Comparison of ENCODE assay signal across 10 mouse cellular contexts in genomic region chr5:27357630-27358029, GRCm38 (mm10).
"Had no signal": no experiment of that assay in that cellular context is flagged by ENCODE, and none has a peak within 500 bp of the region (broad histone marks: within the 10 kb centered on the region; RNA-seq: fewer than 3 reads in every experiment).

No protein-coding gene starts in this region.

- DNase-seq: lung, adult 2 months; lung, postnatal 14 days; lung, postnatal 36 days; right cerebral cortex, postnatal 14 days; thymus, adult 2 months; thymus, postnatal 25 days; thymus, postnatal 4 days had no signal

- ATAC-seq: lung, postnatal 0 days; midbrain, embryonic 13.5 days; midbrain, embryonic 15.5 days had no signal
